Mouse (Mus musculus) heart, embryonic 14.5 days (tissue): ENCODE data around the gene Adipoq. TPM values are rescaled to one million over a fixed set of nuclear protein-coding genes. Genes with fewer than 3 reads are reported as not detected.

Experiments
- ATAC-seq: fragments of 200-750 bp; cut with Nextera tagmentation; 2 replicates; pipeline ENCODE4 v1.8.0; 2017; ENCODE audit warnings: low read depth, moderate TSS enrichment; ENCODE audit not compliant: insufficient number of reproducible peaks, insufficient read depth, low FRiP score
- H3K27ac ChIP-seq, 2 experiments: fragments of 200-500 bp in 1 of 2; fragments of 300-500 bp in 1 of 2; sonication (generic) in 1 of 2; replicated peaks in 1 of 2; 2 replicates each; pipeline ENCODE4 v1.5.1; 2012 to 2014; ENCODE audit warnings: low read depth in 2 of 2, low read length in 2 of 2, control low read depth in 1 of 2, mild to moderate bottlenecking in 1 of 2, mixed read lengths in 1 of 2; ENCODE audit not compliant: control insufficient read depth in 1 of 2, insufficient read depth in 1 of 2
- H3K27me3 ChIP-seq: fragments of 300-500 bp; sonication (generic); 2 replicates; pipeline ENCODE4 v1.6.1; 2014; ENCODE audit warnings: mild to moderate bottlenecking, low read length, control low read depth; ENCODE audit not compliant: control insufficient read depth, insufficient read depth
- H3K36me3 ChIP-seq: fragments of 300-500 bp; sonication (generic); 2 replicates; pipeline ENCODE4 v1.6.1; 2014; ENCODE audit warnings: mild to moderate bottlenecking, control low read depth, low read length, mixed read lengths; ENCODE audit not compliant: control insufficient read depth, insufficient read depth
- H3K4me1 ChIP-seq, 2 experiments: fragments of 200-500 bp in 1 of 2; fragments of 300-500 bp in 1 of 2; sonication (generic) in 1 of 2; 2 replicates each; pipeline ENCODE4 v1.6.1; 2012 to 2014; ENCODE audit warnings: low read length in 2 of 2, control low read depth in 1 of 2, mixed read lengths in 1 of 2; ENCODE audit not compliant: control insufficient read depth in 2 of 2, insufficient read depth in 2 of 2
- H3K4me2 ChIP-seq: fragments of 300-500 bp; sonication (generic); 2 replicates; pipeline ENCODE4 v1.6.1; 2014; ENCODE audit warnings: mild to moderate bottlenecking, low read length
- H3K4me3 ChIP-seq, 2 experiments: fragments of 200-500 bp in 1 of 2; fragments of 300-500 bp in 1 of 2; sonication (generic) in 1 of 2; 2 replicates each; pipeline ENCODE4 v1.5.1; 2012 to 2014; ENCODE audit warnings: low read length in 2 of 2, mild to moderate bottlenecking in 2 of 2, control low read depth in 1 of 2, low read depth in 1 of 2, moderate library complexity in 1 of 2; ENCODE audit not compliant: control insufficient read depth in 1 of 2, insufficient read depth in 1 of 2
- H3K9ac ChIP-seq: fragments of 300-500 bp; sonication (generic); 2 replicates; pipeline ENCODE4 v1.6.1; 2014; ENCODE audit warnings: mild to moderate bottlenecking, low read length
- H3K9me3 ChIP-seq: fragments of 300-500 bp; sonication (generic); 2 replicates; pipeline ENCODE4 v1.6.1; 2016; ENCODE audit warnings: low read length, control low read depth; ENCODE audit not compliant: control insufficient read depth
- WGBS: fragments of 180-500 bp; shearing (Covaris S2); extraction: QIAGEN DNeasy Blood & Tissue Kit; methylation state at CpG from one replicate; pipeline ENCODE4 v1.1.7; 2014; 5-methylcytosine and 5-hydroxymethylcytosine counted together
- polyA plus RNA-seq: library from polyadenylated mRNA; unstranded; fragments of >200 nt; fragmentation: Nextera tagmentation; extraction: Ambion mirVana; gene quantifications from 2 replicates; pipeline ENCODE4 v1.2.1, GENCODE M21; 2014

Adipoq gene
- polyA plus RNA-seq, 1 experiment from 2014 or later, result 0.15 TPM

GRCm38 (mm10) chr16:23102340-23103037 is 43.8 kb upstream of the Adipoq start:
- no peaks in the 10 kb centered on the region for H3K9me3 ChIP-seq
- no peaks in the 10 kb centered on the region for H3K27me3 ChIP-seq
- peak overlapping the region; percentile 49 to 57 for H3K4me3 ChIP-seq
- 7% methylated on average over 15 of the region's 15 CpGs for WGBS
- peaks cover 6 to 15% of the 10 kb centered on the region in 2 experiments for H3K4me1 ChIP-seq
- H3K27ac ChIP-seq, result peak overlapping the region; percentile 57 to 76; a peak in 2 of 4 replicates
- no peak for ATAC-seq
- H3K4me2 ChIP-seq, result peak overlapping the region; percentile 73
- H3K9ac ChIP-seq, result peak overlapping the region; percentile 76
- no peaks in the 10 kb centered on the region for H3K36me3 ChIP-seq

- H3K36me3 ChIP-seq, result no peaks in the 10 kb centered on the region
- H3K4me2 ChIP-seq, result peak overlapping the region; percentile 73
- peaks cover 6 to 15% of the 10 kb centered on the region in 2 experiments for H3K4me1 ChIP-seq
- ATAC-seq, result no peak
- peak overlapping the region; percentile 49 to 57 for H3K4me3 ChIP-seq
- H3K27me3 ChIP-seq, result no peaks in the 10 kb centered on the region
- peak overlapping the region; percentile 76 for H3K9ac ChIP-seq
- no peaks in the 10 kb centered on the region for H3K9me3 ChIP-seq
- peak overlapping the region in 1 of 2 experiments; percentile 76; a peak in 2 of 4 replicates for H3K27ac ChIP-seq
- WGBS, result 35% methylated on average over 17 of the region's 17 CpGs
Observed at GRCm38 (mm10) chr16:23103038-23103745, 43.1 kb upstream of the Adipoq start.

GRCm38 (mm10) chr16:23103841-23104240 is 42.5 kb upstream of the Adipoq start:
- H3K4me3 ChIP-seq, result no peak overlapping the region
- no peak overlapping the region for H3K27ac ChIP-seq
- H3K27me3 ChIP-seq, result no peaks in the 10 kb centered on the region
- peaks cover 6 to 15% of the 10 kb centered on the region in 2 experiments for H3K4me1 ChIP-seq
- no peak overlapping the region for H3K9ac ChIP-seq
- H3K36me3 ChIP-seq, result peaks cover 5% of the 10 kb centered on the region
- no peak for ATAC-seq
- H3K4me2 ChIP-seq, result no peak overlapping the region
- no peaks in the 10 kb centered on the region for H3K9me3 ChIP-seq
- 68% methylated on average over 2 of the region's 2 CpGs for WGBS

- no peaks in the 10 kb centered on the region for H3K27me3 ChIP-seq
- H3K4me2 ChIP-seq, result no peak overlapping the region
- no peak overlapping the region for H3K4me3 ChIP-seq
- ATAC-seq, result no peak
- no peak overlapping the region for H3K9ac ChIP-seq
- no peaks in the 10 kb centered on the region for H3K9me3 ChIP-seq
- peaks cover 28% of the 10 kb centered on the region for H3K36me3 ChIP-seq
- H3K27ac ChIP-seq, result no peak overlapping the region
- WGBS, result 76% methylated on average over 7 of the region's 7 CpGs
- peaks cover 0 to 19% of the 10 kb centered on the region in 2 experiments; a peak in 3 of 4 replicates for H3K4me1 ChIP-seq
Observed at GRCm38 (mm10) chr16:23106121-23106520, 40.2 kb upstream of the Adipoq start.

GRCm38 (mm10) chr16:23107231-23107942 is 38.9 kb upstream of the Adipoq start, which contains the start of gene Eif4a2:
Gene Eif4a2, plus strand, starts transcription at chr16:23107444.
- under 1% methylated on average over 71 of the region's 71 CpGs for WGBS
- no peaks in the 10 kb centered on the region for H3K27me3 ChIP-seq
- no peaks in the 10 kb centered on the region for H3K9me3 ChIP-seq
- H3K4me1 ChIP-seq, result peaks cover 0 to 19% of the 10 kb centered on the region in 2 experiments; a peak in 3 of 4 replicates
- H3K4me3 ChIP-seq, result peak within 1 kb of the TSS; percentile 84 to 98
- peak within 1 kb of the TSS; percentile 94 to 99 for H3K27ac ChIP-seq
- H3K9ac ChIP-seq, result peak within 1 kb of the TSS; percentile 99
- H3K4me2 ChIP-seq, result peak within 1 kb of the TSS; percentile 96
- H3K36me3 ChIP-seq, result peaks cover 41% of the 10 kb centered on the region
- ATAC-seq, result peak; percentile 87

GRCm38 (mm10) chr16:23107946-23108759 is 38.2 kb upstream of the Adipoq start:
- peak overlapping the region; percentile 84 to 98 for H3K4me3 ChIP-seq
- H3K4me1 ChIP-seq, result peaks cover 0 to 19% of the 10 kb centered on the region in 2 experiments; a peak in 3 of 4 replicates
- WGBS, result under 1% methylated on average over 52 of the region's 52 CpGs
- ATAC-seq, result peak; percentile 80
- H3K9ac ChIP-seq, result peak overlapping the region; percentile 99
- peaks cover 48% of the 10 kb centered on the region for H3K36me3 ChIP-seq
- peak overlapping the region; percentile 94 to 99 for H3K27ac ChIP-seq
- H3K4me2 ChIP-seq, result peak overlapping the region; percentile 96
- no peaks in the 10 kb centered on the region for H3K9me3 ChIP-seq
- H3K27me3 ChIP-seq, result no peaks in the 10 kb centered on the region
